Mouse (Mus musculus): ENCODE data around the gene Pdcd4.

Pdcd4 gene

GRCm38 (mm10) chr19:53871502-53871901 is 20.5 kb upstream of the Pdcd4 start:
- no peak for DNase-seq (ENCODE audit: low spot score)

- no peak for DNase-seq (ENCODE audit: low spot score)
Observed at GRCm38 (mm10) chr19:53872994-53873713, 18.9 kb upstream of the Pdcd4 start.

GRCm38 (mm10) chr19:53875246-53875645 is 16.8 kb upstream of the Pdcd4 start:
- no peak for DNase-seq (ENCODE audit: low spot score)

- DNase-seq (ENCODE audit: low spot score): no peak
Observed at GRCm38 (mm10) chr19:53877779-53878178, 14.3 kb upstream of the Pdcd4 start.

- no peak for DNase-seq (ENCODE audit: low spot score)
Observed at GRCm38 (mm10) chr19:53880460-53880859, 11.6 kb upstream of the Pdcd4 start.

GRCm38 (mm10) chr19:53881786-53882185 is 10.2 kb upstream of the Pdcd4 start:
- no peak for DNase-seq (ENCODE audit: low spot score)

- no peak for DNase-seq (ENCODE audit: low spot score)
Observed at GRCm38 (mm10) chr19:53885450-53885849, 6.6 kb upstream of the Pdcd4 start.

- no peak for DNase-seq (ENCODE audit: low spot score)
Observed at GRCm38 (mm10) chr19:53886576-53887370, 5.3 kb upstream of the Pdcd4 start.

GRCm38 (mm10) chr19:53887822-53888221 is 4.2 kb upstream of the Pdcd4 start:
- no peak for DNase-seq (ENCODE audit: low spot score)

GRCm38 (mm10) chr19:53888331-53888730 is 3.7 kb upstream of the Pdcd4 start:
- no peak for DNase-seq (ENCODE audit: low spot score)

- DNase-seq (ENCODE audit: low spot score): peak; percentile 51
Observed at GRCm38 (mm10) chr19:53889555-53889954, 2.5 kb upstream of the Pdcd4 start.

GRCm38 (mm10) chr19:53890274-53890673 is 1.8 kb upstream of the Pdcd4 start:
- peak; percentile 62 for DNase-seq (ENCODE audit: low spot score)

- DNase-seq (ENCODE audit: low spot score): peak; percentile 86
Observed at GRCm38 (mm10) chr19:53890781-53891251, 1.2 kb upstream of the Pdcd4 start.

- no peak for DNase-seq (ENCODE audit: low spot score)
Observed at GRCm38 (mm10) chr19:53891569-53891968, 462 bp upstream of the Pdcd4 start.

- DNase-seq (ENCODE audit: low spot score): peak; percentile 20
Observed at GRCm38 (mm10) chr19:53892838-53893359, 868 bp downstream of the Pdcd4 start.

GRCm38 (mm10) chr19:53893711-53894171 is 1.7 kb downstream of the Pdcd4 start:
- no peak for DNase-seq (ENCODE audit: low spot score)

- DNase-seq (ENCODE audit: low spot score): peak; percentile 59
Observed at GRCm38 (mm10) chr19:53894538-53895121, 2.6 kb downstream of the Pdcd4 start.

- no peak for DNase-seq (ENCODE audit: low spot score)
Observed at GRCm38 (mm10) chr19:53898046-53898445, 6.0 kb downstream of the Pdcd4 start.

GRCm38 (mm10) chr19:53898498-53898897 is 6.5 kb downstream of the Pdcd4 start:
- no peak for DNase-seq (ENCODE audit: low spot score)

GRCm38 (mm10) chr19:53898970-53899900 is 7.2 kb downstream of the Pdcd4 start:
- no peak for DNase-seq (ENCODE audit: low spot score)

- DNase-seq (ENCODE audit: low spot score): no peak
Observed at GRCm38 (mm10) chr19:53899941-53900610, 8.0 kb downstream of the Pdcd4 start.
